Mouse (Mus musculus) layer of hippocampus, adult 18-20 months (tissue): ENCODE measurements at regions not wholly inside any gene's neighbourhood (a gene's known extent, or its start where the extent isn't known, plus 50 kb on each side); places are given as distances from the start of the nearest gene placed in this dataset.

ENCODE experiments used
- DNase-seq, 2 experiments: peaks; one replicate each; pipeline ENCODE4 v3.0.0; 2022; ENCODE audit warnings: low spot score in 2 of 2

GRCm38 (mm10) chr9:84673327-84673726 is 639.2 kb upstream of the Gm11114 start:
- peak in 1 of 2 experiments; percentile 16 for DNase-seq

DNA sequence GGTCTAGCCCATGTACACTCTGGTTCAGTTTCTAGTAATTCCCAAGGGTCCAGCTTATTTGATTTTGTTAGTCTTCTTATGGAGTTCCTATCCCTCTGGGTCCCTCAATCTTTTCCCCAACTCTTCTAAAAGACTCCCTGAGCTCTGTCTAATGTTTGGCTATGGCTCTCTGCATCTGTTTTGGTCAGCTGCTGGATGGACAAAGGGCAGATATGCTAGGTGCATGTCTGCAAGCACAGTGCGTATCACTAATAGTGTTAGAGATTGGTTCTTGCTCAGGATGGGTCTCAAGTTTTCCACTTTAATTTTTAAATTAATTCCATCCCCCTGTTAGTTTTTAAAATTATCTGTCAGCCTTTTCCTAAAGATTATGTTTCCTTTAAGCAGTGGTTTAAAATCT is 634.2 kb upstream of the Gm11114 start:
- DNase-seq: no peak

DNA sequence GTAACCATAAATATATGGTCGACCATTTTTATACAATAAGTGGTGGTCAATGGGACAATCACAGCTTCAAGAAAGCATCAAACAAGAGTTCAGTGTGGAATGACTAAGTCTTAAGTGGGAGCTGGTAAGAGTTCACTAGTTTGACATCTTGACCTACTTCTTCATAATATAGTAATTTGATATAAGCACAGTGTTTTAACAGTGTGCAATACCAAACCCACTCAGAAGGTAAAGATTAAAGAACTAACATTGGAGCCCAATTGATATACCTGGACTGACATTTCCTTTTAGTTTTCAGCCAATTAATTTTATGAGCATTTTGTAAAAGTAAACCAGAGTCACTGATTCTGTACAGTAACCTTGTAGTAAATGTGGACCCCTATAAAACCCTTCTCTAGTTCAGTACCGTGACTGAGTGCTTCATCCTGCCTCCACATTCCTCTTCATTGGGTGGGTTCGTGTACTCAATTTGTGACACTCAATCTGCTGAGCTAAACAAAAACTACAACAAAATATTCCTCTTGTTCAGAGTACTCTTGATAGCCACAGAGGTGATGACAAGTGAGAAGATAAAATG is 593.9 kb upstream of the Gm11114 start:
- no peak for DNase-seq

DNA sequence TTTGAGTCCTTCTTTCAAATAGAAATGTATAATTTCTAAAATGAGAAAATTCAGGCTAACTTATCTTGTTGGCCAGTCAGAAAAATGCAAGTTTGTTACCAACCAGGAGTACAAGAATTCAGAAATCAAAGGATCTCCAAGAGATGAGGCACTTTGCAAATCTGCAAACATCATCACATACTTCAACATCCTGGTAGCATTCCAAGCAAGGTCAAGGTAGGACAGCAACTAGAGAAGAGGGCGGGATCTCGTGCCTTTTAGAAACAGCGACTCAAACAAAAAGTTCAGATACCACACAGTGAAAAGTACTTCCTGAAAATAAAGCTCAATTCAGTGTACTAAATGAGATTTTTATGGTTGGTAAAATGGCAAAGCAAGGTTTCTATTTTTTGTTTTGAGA is 593.2 kb upstream of the Gm11114 start:
- DNase-seq: no peak

DNA sequence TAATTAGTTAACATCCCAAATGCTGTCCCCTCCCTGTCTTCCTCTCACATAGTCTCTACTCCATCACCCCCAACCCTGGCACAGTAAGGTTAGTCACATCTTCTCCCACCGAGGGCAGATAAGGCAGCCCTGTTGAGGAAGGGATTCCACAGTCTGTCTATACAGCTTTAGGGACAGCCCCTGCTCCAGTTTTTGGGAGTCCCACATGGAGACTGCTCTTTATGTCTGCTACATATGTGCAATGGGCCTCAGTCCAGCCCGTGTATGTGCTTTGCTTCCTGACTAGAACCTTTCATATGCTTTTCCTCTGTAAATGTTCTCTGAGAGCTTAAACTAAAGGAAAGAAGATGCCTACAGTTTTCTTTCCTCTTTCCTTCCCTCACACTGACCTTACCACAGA is 592.1 kb upstream of the Gm11114 start:
- DNase-seq: peak in 1 of 2 experiments; percentile 0

DNA sequence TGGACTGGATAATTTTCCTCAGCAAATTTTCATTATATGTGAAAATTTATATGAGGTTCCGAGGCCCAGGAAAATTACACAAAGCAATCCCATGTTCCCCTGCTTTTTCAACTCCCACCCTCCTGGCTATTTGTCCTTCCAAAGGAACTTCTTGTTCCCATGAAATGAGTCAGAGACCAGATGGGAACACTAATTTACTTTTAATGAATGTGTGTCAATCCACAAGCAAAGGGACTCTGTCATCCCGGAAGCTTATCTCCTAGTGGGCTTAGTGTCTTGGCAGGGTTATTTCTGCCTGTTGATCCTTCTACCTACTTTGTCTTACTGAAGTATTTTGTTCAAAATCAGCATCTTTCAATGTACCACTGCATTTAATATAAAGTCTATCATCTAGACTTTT is 573.3 kb upstream of the Gm11114 start:
- DNase-seq: no peak

DNA sequence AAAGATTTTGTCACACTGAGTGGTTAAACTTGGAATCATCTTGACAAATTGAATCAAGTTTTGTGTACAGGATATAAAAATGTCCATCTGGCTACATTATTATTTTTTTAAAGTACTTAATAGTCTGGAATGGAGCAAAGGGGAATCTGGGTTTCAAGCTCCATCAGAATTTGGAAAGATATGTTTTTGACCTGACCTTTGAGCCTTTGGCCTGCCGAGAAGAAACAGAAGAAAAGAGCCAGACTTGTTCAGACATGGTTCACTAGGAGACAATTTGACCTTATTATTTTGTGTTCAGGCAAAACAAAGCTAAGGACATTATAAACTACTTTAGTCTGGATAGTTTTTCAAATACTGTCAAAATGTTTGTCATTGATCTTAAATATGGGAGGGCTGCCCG is 572.2 kb upstream of the Gm11114 start:
- DNase-seq: no peak

GRCm38 (mm10) chr9:84754332-84754731 is 558.2 kb upstream of the Gm11114 start:
- DNase-seq: peak in 1 of 2 experiments; percentile 2

- DNase-seq: no peak
These were observed 557.7 kb upstream of the Gm11114 start for GRCm38 (mm10) chr9:84754828-84755227.

DNA sequence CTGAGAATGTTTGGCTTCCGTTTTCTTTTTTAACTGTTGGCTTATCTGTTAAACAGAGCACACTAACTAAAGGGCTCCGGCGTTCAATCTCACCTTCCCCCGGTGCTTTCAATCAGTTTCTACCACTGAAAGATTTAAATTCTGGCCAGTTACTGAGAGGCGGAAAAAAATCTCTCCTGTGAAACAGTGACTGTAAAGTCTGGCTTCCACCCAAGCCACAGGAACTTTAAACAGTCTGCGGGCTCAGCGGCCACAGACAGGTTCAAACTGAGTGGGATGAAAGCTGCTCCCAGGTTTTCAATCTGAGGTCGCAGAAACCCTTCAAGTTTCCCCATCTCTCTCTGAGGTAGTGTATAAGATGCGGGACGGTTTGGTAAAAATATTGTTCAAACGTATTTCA is 538.2 kb upstream of the Gm11114 start:
- DNase-seq: no peak

GRCm38 (mm10) chr9:84775190-84775589 is 537.4 kb upstream of the Gm11114 start:
- no peak for DNase-seq

DNA sequence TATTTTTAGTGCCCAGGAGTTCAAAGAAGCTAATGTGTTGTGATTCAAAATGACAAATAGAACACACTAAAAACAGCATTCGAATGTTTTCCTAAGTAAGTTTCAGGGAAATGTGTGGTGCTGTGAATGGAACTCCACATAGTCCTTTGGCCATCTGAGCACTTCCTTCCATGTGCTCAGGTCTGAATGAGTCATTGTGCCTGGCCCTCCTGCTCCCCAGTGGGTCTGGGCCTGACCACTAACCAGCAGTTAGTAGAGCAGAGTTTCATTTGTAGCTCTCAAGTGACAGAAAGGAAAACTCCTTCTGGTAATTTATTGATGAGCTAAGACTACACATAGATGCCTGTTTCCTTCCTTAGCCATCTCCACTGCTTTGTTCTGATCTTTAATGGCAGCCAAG is 533.4 kb upstream of the Gm11114 start:
- DNase-seq: no peak

DNA sequence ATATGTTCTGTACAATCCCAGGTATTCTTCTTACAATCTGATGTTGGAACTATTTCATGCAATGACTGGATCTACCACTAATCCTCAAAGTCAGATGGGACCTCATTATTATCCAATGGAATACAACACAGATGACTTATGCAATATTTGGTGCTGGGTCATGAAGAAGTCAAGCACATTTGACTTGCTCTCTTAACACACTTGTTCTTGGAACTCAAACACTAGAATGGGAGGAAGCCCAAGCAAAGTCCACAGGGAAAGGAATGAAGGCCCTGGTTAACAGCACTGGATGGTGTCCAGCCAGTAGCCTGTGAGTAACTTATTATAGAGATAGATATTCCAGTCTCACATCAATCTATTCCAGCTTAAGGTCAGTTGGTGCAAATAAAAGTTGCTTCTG is 486.8 kb upstream of the Gm11114 start:
- DNase-seq: no peak

- DNase-seq: no peak
These were observed 483.6 kb upstream of the Gm11114 start for GRCm38 (mm10) chr9:84828934-84829333.

GRCm38 (mm10) chr9:84830639-84831038 is 481.9 kb upstream of the Gm11114 start:
- peak in 1 of 2 experiments; percentile 15 for DNase-seq

- DNase-seq: no peak
These were observed 475.1 kb upstream of the Gm11114 start for GRCm38 (mm10) chr9:84837498-84837897.

- no peak for DNase-seq
These were observed 468.6 kb upstream of the Gm11114 start for GRCm38 (mm10) chr9:84844021-84844420.

DNA sequence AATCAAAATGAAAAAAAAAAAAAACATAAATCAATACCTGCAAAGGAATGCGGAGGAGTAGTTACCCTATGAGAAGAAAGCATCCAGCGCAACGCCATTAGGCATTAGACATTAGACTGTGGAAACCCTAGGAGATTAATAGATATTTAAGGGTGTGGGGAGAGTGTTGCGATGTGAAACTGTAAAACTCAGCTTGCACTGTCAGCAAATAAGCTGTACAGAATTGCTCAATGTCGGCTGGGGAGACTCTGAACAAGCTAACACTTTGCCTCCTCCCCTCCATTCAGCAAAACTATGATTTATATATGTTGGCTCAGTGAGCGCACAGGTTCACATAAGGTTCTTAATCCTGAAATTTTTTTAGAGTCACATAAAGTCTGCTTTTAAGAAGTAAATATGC is 451.0 kb upstream of the Gm11114 start:
- no peak for DNase-seq

DNA sequence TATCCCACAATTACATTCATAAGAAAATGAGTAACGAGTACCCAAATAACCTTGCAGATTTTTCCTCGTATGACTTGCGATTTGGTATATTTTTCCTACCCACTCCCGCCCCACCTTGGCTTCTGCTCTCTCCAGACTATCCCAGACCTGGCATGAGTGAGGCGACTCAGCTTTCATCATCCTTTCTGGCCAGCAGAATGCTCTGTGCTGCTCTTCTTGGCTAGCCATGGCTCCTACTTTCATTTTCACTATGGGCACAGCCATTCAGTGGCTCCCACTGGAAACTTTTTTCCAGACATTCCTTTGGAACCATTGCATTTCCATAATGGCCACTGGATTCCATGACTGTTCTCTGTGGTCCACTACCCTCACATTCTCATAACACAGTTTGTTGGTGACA is 449.1 kb upstream of the Gm11114 start:
- DNase-seq: no peak

- no peak for DNase-seq
These were observed 418.4 kb upstream of the Gm11114 start for GRCm38 (mm10) chr9:84894148-84894547.

GRCm38 (mm10) chr9:84896073-84896472 is 416.5 kb upstream of the Gm11114 start:
- no peak for DNase-seq

- no peak for DNase-seq
These were observed 411.9 kb upstream of the Gm11114 start for GRCm38 (mm10) chr9:84900643-84901042.

DNA sequence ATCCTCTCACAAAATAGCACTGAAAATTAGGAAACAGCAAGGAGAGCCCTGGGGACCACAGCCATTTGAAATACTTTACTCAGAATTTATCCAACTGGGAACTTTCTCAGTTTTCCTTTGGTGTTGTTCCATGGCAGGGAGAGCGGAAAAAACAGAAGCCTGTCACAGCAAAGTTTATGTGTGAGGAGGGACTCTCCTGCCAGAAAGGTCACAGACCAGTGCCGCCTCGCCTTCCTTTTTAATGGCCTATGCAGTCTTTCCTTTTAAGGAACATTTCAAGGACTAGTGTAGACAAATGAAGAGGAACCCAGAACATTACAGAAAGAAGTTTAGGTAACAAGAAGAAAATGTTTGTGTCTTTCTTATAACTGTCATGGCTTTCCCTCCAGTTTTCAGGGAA is 406.3 kb upstream of the Gm11114 start:
- DNase-seq: no peak

DNA sequence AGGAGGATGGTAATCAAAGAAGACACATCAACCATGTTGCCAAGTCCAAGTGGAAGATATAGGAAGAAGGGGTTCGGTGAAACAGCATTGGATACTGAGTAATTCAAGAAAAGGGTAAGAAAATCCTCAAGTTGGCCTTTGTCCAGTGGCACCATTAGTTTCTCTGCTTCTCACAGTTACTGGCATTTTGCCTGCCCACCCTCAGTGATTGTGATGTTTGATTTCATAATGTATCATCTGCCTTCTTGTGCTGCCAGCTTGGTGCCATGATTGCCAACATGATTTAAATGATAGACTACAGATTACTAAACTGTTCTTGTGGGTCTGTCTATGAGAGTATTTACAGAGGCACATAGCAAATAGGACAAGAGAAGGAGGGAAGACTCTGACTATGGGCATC is 399.3 kb upstream of the Gm11114 start:
- peak; percentile 47 to 87 for DNase-seq
